Mouse (Mus musculus): ENCODE measurements around the gene Tmem140.

Tmem140 gene

DNA sequence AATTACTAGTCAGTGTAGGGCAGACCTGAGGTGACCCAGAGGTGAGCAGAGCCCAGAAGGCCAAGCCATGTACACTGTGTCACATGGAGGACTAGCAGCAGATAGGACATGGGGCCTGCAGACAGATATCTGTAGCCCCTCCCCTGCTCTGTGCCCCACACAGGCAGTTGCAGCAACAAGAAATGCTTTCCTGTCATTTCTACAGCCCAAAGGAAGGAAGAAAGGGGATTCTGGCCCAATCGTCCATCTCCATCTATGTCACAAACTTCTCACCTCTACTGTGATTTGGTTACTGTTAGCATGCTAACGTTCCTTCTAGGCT, 13.8 kb downstream of the Tmem140 start:
- DNase-seq, result no peak

DNA sequence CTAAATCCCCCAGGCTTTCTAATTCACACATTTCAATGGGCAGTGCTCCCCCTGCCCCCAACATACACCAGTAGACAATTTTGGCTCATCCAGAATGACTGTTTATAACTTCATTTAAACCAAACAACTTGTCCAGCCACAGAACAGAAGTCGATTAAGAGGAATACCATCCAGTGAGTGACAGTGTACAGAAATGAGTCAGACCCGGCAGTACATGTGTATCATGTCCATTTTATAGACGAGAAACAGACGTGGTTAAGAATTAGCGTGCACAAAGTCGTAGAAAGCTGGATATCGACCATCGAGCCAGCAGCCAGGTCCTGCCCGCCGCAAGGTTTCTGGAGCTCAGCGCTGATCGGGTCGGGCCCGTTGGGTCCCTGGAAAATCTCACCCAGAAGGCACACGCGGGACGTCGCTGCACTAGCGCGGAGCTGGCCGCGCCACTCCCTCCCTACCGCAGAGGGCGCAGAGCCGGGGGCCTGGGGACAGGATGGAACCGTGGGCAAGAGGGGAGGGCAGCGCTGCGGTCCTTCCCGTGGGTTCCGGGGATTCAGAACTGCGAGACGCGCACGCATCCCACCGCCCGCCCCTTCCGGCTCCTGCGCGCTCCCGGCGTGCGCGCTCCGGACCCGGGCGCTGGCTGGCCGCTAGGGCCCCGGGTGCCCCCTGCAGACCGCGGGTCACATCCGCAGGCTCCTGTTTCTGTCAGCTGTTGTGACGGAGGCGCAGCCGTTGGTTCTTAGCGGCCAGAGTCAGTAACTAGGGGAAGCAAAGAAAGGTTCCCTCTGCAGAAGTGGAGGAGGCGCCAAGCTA, 14.8 kb downstream of the Tmem140 start, which contains the start of gene Cyren:
Gene Cyren, minus strand, starts transcription at position 552 of the 813 bp plus-strand sequence.
- peak; percentile 95 for DNase-seq

DNA sequence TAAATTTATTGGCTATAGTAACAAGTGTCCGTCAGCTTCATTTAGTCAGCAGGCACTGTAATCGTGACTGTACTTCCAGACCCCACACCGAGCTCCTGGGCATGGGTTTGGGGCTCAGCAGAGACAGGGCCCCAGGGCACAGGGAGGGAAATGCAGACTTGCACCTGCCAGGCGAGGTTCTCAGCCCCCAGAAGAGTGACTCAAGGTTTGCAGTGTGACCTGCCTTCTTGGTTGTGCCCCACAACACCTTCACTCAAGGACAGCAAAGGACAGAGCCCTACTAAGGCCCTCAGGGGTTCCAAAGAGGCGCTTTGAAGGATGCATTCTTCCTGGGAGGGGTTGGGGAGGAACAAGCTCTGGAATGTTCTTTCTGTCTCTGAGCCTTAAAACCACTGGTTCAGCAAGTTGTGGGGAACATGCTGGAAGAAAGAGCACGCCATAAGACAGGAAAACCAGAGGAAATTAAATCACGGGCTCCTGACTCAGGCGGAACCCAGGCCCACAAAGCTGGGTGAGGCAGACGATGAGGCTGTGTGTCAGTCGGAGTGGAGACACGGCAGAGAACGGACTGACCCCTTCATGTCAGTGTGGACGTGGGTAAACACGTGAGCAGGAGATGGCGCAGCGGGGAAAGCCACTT, 16.3 kb downstream of the Tmem140 start:
- no peak for DNase-seq

DNA sequence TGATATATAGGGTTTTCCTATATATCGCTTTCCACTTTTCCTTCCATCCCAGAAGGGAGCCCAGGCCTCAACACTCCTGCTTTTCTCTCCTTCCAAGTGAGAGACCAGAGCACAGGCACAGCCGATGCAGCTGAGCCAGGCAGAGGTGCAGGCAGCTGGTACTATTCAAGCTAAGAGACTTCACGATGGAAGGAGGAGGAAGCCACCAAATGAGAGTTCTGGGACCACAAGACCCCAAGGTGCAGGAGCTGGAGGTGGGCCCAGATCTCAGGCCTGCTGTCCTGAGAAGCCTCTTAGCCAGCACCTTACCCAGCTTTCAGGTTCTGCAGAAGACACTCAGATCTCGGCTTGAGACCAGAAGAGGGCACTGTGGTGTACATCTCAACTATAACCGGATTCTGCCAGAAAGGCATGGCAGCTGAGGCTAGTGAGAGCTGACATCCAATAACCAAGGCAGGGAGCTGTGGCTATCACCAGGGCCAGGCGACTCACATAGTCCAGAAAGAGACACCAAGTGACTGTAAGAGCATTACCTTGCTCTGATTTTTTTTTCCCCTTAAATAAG, 17.0 kb downstream of the Tmem140 start:
- peak; percentile 64 for DNase-seq

DNA sequence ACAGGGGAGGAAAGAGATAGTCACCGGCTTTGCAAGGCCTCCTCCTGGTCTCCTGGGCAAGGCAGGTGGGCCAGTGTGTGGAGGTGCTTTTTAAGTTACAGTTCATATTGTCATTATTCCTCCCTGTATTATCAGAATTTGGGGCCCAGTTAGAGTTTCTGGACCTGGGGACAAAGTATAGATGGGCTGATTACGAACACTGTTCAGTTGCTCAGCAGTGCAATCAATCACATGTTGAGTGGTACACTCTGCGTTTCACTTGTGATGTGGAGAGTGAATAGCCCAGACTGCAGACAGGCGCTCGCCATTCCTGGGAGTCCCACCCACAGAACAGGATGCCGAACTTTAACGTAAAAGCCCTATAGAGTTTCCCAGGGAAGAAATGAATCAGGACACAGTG, 21.8 kb downstream of the Tmem140 start:
- DNase-seq, result no peak

DNA sequence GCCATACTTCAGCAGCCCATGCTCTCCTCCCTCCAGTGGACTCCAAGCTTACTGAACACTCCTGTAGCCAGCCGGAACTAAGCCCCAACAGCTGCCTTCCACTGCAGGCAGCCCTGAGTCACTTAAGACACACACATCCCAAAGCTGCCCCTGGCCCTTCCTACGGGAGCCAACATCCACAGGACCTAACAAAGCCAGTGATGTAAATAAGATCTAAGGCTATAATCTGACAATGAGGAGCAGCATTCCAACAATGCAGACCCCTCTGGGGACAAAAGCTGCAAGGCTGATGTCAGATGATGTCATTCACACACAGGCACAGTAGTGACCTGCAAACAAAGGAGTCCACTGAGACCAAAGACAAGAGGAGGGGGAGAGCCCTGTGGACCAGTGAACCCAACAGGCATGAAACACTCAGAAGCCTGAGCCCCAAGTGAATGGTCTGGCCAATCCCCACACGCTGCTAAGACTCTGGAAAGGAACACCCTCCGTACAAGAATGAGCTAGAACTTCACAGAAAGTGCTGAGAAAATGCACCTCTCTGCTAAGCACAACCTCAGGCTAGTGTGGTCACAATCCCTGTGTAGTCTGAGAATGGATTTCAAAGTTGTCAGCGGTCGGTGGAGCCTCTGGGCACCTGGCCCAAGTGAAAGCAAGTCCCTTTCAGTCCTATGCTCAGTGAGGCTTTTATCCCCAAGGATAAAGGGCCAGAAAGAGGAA, 24.3 kb downstream of the Tmem140 start:
- DNase-seq, result no peak

DNA sequence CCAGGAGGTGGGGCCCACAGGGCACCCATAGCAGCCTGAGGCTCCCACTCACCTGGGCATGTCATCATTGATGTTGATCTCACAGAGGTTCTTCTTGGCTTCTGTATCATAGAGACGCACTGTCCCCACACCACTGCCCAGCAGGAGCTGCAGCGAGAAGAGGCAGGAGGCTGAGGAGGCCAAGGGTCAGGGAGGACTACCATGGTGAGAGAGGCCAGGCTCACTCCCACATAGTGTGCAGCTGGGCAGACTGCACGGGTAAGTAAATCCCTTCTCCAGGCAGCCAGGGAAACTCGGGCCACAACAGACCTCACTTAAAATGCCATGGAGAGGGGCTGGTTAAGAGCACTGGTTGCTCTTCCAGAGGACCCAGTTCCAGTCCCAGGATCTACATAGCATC, 26.2 kb downstream of the Tmem140 start:
- DNase-seq, result no peak

DNA sequence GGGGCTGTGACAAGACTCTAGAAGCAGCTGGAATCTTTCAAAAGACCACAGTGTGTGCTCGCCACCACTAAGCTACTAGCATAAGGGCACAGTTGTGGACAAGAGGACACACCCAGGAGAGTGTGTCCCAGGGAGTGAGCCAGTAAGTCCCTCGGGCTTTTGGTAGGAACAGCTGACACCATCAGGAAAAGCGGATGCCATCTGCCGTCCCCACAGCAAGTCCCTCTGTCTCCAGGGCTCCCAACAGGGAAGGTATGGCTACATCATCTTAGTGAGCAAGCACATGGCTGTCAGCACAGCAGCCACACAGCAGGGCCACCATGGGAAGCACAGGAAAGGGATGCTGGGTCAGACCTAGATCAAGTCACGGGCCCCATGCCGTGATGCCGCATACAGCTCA, 32.6 kb downstream of the Tmem140 start:
- no peak for DNase-seq

DNA sequence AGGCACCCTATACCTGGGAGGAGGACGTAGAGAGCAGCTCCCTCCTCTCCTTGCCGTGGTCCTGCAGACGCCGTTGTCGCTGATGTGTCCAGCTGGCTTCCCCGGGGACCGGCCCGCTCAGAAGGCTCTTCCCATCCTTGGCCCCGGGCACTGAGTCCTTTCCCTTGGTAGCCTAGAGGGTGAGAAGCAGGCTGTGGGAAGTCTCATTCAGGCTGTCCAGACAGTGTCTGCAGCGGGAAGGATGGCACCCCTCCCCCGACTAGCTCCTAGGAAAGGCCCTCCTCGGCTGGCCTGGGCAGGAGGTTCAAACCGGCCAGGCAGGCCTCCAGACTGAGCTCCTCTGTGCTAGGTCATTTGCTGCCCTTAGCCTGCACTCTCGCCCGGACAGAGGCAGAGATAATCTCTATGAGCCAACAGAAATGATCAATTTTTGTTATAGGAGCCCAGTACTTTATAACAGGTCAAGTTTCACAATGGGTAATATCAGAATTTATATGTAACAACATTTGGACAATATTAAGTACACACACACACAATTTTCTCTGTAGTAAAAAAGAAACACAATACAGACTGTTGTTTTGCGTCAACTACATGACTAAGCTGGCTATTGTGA, 33.3 kb downstream of the Tmem140 start:
- DNase-seq, result no peak

DNA sequence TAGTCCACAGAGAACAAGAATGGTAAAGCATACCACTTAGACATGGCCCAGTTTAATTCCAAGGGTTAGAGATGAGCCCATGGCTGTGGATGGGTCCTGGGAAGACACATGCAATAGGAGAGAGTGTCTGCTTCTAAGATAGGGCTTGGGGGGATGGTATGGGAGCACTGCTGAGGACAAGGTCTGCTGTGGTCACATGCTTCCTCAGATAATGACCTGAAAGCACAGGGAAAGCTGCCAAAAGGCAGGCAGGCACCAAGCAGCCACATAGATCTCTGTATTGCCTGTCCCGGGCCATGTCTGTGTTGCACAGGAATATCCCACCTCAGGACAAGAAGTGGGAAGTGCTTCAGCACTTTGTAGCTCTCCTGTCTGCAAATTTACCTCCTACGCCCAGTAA, 36.2 kb downstream of the Tmem140 start:
- no peak for DNase-seq

DNA sequence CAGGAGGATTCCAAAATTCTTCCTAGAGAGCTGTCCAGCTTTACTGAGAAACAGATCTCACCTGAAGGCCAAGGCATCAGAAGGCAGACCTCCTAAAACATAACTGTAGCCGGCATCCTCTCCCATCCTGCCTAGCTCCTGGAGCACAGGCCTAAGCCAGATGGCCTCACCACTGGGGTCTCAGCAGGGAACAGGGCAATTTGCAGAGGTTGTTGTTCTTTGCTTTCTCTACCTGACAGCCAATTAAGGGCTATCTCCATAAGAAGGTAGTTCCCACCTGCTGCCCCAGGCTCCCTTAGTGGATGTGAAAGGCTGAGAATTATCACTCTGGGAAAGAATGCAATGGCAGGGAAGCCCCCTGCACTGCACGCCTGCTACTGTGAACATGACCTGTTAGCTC, 38.0 kb downstream of the Tmem140 start:
- DNase-seq, result no peak

DNA sequence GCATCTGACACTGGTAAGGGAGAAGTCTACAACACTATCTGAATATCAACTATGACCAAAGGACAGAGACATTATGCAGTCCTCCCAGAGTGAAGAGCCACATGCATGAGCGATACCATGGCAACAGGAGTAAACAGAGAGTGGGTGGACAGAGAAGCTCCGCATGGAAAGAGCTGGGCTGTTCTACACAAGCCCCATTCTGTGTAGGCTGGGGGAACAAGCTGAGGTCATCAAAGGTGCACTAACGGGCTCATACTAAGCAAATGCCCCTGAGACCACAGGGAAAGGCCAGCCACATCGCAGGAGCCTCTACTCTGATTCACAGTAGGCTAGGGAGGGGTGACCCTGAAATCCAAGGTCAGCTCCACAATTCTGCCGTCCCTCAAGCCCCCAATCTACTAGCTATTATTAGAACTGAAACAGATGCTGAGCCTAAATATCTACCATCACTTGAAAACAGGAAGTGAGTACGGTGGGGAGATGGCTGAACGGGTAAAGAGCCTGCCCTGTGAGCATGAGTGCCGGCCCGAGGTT, 39.0 kb downstream of the Tmem140 start:
- DNase-seq, result no peak

DNA sequence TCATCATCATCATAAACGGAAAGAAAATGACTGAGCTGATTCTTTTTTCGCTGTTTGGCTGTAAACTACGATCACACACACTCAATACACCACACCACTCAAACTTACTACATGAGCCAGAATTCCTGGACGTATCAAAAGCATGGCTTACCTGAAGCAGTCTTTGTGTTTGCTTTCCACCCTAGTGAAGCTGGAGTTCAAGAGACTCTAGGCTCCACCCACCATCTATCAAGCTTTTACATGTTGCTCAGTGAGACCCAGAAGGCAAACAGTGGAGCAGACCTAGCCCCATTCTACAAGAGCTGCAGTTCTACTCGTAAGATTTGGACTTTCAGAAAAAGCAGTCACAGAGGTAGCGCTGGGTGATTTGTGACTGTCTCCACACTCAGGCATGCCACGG, 39.6 kb downstream of the Tmem140 start:
- no peak for DNase-seq

DNA sequence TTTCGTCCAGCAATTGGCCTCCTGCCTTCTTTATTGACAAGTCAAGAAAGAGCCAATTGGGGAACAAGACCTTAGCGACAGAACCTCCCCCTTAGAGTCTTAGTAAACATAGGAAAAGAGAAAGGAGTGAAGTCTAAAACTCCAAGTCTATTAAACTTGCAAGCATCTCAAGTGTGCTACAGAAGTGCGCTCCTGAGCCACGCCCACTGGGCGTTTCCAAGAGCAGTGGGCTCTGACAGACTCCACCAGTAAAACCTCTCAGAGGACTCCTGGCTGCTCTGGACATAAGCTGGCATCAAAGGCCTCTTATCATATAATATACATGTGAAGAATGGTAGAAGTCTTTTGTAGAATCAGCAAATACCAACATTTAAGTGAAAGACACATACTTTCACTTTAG, 40.5 kb downstream of the Tmem140 start:
- DNase-seq, result no peak

DNA sequence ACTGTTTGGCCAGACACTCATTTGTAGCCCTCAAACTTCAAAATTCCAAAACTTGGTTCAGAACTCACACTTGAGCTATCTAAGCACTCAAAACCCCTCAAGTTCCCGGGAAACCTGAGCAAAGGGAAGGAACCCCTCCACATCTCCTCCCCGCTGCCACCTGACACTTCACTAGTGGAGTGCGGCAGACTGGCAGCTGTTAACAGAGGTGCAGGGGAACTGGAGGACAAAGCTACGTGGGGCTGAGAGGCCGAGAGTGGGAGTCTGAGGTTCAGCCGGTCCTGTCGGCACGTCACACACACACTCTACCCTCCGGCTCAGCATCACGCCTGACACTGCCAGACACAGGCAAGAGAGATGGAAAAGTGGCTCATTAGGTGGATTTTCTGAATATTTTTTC, 40.9 kb downstream of the Tmem140 start:
- no peak for DNase-seq

DNA sequence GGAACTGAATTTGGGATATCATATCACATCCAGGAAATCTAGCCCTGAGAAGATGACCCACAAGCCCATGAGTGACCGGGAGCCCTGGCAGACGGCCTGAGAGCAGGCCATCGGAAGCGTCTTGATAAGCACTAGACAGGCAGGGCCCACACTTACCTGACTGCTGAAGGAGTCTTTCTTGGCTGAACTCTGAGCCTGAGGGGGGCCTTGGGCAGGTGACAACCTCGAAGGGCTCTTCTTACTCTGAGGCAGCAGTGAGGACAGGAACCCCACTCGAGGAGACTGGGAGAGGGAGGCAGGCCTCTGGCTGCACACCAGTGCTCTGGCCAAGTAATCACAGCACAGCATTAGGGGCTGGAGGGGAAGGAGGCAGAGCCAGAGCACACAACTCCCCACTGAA, 41.4 kb downstream of the Tmem140 start:
- no peak for DNase-seq

DNA sequence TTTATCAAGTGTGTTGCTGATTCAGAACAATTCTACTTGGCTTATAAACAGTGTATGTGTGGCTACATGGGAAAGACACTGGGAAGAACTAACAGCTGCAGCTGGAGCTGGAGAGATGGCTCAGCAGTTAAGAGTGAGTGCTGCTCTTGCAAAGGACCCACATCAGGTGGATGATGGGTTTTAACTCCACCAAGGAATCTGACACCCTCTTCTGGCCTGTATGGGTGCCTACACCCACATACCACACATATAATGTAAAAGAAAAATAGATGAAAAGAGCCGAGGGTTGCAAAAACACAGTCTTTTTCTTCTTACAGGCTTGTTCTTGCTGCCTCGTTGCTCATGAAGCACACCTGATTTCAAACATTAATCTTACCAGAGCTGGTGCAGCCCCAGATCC, 43.2 kb downstream of the Tmem140 start:
- no peak for DNase-seq

DNA sequence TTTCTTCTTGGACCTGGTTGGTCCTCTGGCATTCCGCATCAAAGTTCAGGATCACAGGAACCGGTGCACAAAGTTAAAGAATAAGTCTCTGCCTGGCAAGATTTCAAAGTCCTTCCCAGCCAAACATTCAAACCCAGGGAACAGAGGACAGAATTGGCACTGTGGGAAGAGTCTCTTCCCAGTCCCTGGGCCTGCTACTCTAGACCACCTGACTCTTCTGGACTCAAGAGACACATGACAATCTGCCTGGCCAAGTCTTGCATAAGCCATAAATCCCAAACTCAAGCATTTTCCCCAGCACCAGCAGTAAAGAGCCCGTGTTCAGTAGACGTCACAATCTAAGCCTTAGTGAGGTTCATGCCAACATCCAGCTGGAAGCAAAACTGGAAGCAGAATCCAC, 43.7 kb downstream of the Tmem140 start:
- DNase-seq, result no peak

DNA sequence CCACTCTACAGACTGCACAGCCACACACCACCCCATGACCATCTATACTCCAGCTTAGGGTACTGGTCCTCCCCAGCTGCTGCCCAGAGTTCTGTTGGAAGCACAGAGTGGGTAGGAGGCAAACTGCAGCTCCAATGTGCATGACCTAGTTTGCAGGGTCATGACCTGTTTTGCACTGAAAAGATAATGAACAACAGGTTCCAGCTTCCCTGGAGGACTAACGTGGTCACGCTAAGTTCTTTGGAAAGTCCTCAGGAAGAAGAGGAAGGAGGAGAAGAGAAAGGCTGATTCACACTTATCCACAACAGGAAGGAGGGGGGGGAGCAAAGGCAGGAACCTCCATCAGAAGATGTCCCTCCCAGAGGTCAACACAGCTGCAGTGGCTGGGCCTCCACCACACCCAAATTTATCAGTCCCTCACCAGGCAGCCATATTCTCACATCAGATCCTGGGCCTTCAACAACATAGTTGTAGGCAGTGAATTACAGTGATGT, 44.2 kb downstream of the Tmem140 start:
- DNase-seq, result no peak

DNA sequence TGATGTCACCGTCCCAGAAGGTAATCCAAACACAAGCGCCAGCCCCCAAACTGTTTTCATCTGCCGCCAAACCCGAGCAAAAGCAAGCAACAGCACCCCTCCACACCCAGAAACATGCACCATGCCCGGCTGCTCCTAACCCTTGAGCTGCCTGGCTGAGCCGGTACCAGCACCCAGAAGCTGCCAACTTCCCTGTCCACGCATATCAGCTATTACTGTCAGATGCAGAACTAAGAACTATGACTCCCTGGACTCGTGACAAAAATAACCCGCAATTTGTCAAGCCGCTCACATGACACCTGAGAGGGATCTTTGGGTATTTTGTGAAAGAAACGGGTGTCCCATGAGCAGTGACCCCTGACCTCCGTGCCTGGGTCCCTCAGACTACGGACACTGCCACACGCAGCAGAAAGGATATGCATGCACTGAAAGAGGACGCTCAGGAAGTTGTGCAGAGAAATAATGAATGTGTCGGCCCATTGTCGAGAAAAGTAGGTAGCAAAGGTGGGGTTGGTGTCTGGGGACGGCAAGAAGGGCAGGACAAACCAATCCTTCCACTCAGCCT, 44.8 kb downstream of the Tmem140 start:
- DNase-seq, result no peak

DNA sequence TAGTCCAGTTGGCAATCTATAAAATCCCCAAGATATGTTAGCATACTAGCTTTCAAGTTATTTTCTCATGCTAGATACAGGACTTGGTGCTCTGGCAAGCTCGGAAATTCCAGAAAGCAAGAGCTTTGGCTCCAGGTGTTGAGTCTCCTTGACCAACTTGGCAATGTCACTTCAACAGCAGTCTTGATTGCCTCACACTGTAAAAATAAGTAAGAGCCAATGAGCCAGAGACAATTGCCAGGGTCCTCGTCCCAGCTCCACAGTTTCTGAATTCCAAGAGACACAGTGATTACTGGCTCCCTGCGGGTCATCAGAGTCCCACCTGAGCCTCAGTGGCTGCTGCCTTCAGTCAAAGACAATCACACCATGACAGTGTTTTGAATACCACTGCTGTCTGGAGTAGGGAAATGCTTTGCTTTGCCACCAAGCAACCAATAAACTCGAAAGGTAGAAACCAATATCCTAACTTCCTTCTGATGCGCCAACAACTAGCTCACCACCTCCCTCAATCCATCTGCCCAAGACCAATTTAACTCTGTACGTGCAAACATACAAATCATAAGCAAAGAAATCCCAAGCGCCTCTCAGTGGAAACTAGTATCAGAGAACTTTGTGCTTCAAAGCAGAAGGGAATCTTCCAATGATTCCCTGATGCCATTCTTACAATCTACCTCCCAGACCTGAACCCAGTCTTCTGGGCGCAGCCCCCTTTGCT, 46.8 kb downstream of the Tmem140 start:
- no peak for DNase-seq
